Mouse (Mus musculus): ENCODE measurements around the gene Iqgap2. TPM values are rescaled to one million over a fixed set of nuclear protein-coding genes. Genes with fewer than 3 reads are reported as not detected.

The Iqgap2 gene
- polyA plus RNA-seq, 1 experiment from 2014 or later: 3.8 TPM

DNA sequence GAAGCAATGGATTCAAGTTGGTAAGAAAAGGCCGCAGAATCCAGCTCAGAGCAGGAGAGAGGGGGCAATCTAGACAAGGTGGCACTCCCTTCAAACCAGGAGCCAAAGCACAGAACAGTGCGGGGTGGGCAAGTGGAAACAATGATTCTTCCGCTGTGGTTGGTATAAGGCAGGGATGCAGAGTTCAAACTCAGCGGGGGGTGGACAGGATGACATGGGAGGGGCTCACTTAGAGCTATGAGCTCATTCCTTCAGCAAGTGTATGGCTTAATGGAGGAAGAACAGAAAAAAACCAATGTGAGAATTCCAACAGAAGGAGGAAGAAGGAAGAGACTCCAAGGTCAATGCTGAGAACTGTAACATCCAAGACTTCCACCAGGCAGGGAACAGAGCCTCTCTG, 161.2 kb downstream of the Iqgap2 start:
- Histone ChIP-seq H3K4me3 (replicated peaks; ENCODE audit: low read length) (no peak overlapping the region), H3K9ac (no peak overlapping the region), H3K4me1 (replicated peaks; ENCODE audit: control insufficient read depth, insufficient read depth, low read length) (no peaks in the 10 kb centered on the region), H3K36me3 (replicated peaks; ENCODE audit: control insufficient read depth, insufficient read depth) (no peaks in the 10 kb centered on the region), H3K4me2 (replicated peaks) (no peak overlapping the region), H3K9me3 (ENCODE audit: control insufficient read depth, low read length) (no peaks in the 10 kb centered on the region), H3K27ac (no peak overlapping the region), H3K27me3 (ENCODE audit: control insufficient read depth, insufficient read depth, low read length) (no peaks in the 10 kb centered on the region)
- ATAC-seq (ENCODE audit: low FRiP score) (no peak), DNase-seq (ENCODE audit: low spot score) (no peak)
- WGBS: 92% methylated on average over 4 of the region's 4 CpGs

DNA sequence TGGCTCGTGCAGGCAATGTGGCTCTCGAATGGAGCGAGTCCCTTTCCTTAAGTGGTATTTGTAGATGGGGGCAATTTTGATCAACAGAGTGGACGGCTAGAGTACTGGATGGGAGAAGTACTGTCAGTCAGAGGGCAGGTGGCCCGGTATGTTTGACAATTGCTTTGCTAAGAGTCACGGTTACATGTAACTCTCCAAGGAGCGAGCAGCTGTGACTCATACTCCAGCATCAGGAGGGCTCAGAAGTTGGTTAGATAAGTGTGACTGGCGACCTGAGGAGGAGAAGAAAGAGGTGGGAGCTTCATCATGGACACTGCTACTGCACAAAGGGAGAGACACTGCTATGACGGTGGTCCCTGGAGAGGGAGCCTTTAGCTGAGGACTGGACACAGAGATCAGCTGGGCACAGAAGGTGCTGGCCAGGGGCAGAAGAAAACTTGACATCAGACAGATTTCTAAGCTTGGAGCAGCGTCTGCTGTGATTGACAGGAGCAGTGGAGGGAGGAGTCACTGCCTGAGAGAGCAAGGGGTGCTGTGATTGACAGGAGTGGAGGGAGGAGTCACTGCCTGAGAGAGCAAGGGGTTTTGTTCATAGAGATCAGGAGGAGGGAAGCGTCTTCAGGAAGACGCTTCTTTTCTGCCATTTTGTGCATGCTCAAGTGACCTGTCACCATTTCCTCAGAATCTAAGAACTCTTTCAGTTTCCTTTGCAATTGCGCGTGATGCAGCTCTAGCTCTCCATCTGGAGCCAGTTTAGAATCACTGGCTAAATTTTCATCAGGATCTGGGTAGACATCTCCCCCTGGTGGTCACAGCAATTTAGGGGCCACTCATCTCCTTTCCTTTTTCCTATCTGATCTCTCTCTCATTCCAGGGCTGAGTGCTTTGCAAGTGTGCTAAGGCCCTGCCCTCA, 172.1 kb downstream of the Iqgap2 start:
- Histone ChIP-seq H3K4me2 (replicated peaks) (peak overlapping the region; percentile 37), H3K27me3 (ENCODE audit: control insufficient read depth, insufficient read depth, low read length) (no peaks in the 10 kb centered on the region), H3K4me3 (replicated peaks; ENCODE audit: low read length) (no peak overlapping the region), H3K4me1 (replicated peaks; ENCODE audit: control insufficient read depth, insufficient read depth, low read length) (no peaks in the 10 kb centered on the region), H3K9me3 (ENCODE audit: control insufficient read depth, low read length) (no peaks in the 10 kb centered on the region), H3K9ac (no peak overlapping the region), H3K36me3 (replicated peaks; ENCODE audit: control insufficient read depth, insufficient read depth) (no peaks in the 10 kb centered on the region), H3K27ac (no peak overlapping the region)
- no peak; the same call in 1 of the 2 replicates for ATAC-seq (ENCODE audit: low FRiP score)
- 53% methylated on average over 14 of the region's 14 CpGs for WGBS
- peak; percentile 80 for DNase-seq (ENCODE audit: low spot score)

DNA sequence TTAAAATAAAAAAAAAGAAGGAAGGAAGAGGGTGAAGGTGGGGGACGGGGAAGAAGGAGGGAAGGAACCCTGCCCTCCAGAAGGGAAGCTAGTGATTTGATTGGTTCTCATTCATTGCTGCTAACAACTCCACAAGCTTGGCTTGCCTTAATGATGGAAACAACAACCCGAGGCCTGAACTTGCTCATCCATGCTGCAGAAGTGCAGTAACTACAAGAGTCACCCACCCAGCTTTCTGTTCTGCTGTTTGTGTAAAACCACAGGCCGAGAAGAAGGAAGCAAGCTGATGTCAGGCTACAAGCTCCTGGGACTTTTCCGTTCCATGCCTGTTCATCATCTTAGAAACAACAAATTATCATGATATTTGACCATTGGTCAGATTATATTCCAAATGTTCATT, 176.4 kb downstream of the Iqgap2 start:
- no peaks in the 10 kb centered on the region for H3K9me3 ChIP-seq (ENCODE audit: control insufficient read depth, low read length)
- no peaks in the 10 kb centered on the region for H3K4me1 ChIP-seq (replicated peaks; ENCODE audit: control insufficient read depth, insufficient read depth, low read length)
- H3K4me2 ChIP-seq (replicated peaks): no peak overlapping the region
- ATAC-seq (ENCODE audit: low FRiP score) (no peak), DNase-seq (ENCODE audit: low spot score) (no peak)
- no peak overlapping the region for H3K27ac ChIP-seq
- WGBS: 79% methylated on average over 4 of the region's 4 CpGs
- H3K9ac ChIP-seq: no peak overlapping the region
- no peaks in the 10 kb centered on the region for H3K27me3 ChIP-seq (ENCODE audit: control insufficient read depth, insufficient read depth, low read length)
- no peak overlapping the region for H3K4me3 ChIP-seq (replicated peaks; ENCODE audit: low read length)
- no peaks in the 10 kb centered on the region for H3K36me3 ChIP-seq (replicated peaks; ENCODE audit: control insufficient read depth, insufficient read depth)

DNA sequence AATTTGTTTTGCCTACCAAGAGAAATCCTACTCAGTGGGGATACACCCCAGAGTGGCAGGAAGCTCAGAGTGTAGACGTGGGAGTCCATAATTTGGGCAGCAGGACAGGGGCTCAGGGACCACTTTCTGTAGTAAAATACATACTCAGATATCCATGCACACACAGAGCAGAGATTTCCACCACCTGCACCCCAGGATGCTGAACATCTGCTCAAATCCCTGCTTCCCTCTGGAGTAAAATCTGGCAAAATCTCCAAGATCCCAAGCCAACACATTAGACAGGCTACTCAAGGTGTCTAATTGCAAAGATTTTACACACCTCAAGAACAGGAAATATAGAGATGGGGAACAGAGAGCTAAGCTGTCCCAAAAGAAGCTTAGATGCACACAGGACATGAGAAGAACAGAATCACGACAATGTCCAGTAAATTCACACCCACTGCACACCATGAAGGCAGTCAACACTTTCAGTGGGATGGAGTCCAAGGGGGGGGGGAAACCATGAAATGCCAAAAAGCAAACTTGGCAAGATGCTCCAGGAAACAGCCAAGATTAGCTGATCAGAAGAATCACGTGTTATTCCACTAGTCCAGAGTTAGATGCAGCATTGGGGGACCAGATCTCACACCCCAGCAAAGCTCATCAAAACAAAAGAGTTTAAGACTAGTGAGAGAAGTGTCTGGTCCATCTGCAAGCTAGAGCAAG, 177.3 kb downstream of the Iqgap2 start:
- 54% methylated on average over 3 of the region's 3 CpGs for WGBS
- Histone ChIP-seq H3K9ac (no peak overlapping the region), H3K36me3 (replicated peaks; ENCODE audit: control insufficient read depth, insufficient read depth) (no peaks in the 10 kb centered on the region), H3K4me3 (replicated peaks; ENCODE audit: low read length) (no peak overlapping the region), H3K4me1 (replicated peaks; ENCODE audit: control insufficient read depth, insufficient read depth, low read length) (no peaks in the 10 kb centered on the region), H3K27ac (no peak overlapping the region), H3K4me2 (replicated peaks) (no peak overlapping the region), H3K27me3 (ENCODE audit: control insufficient read depth, insufficient read depth, low read length) (no peaks in the 10 kb centered on the region), H3K9me3 (ENCODE audit: control insufficient read depth, low read length) (no peaks in the 10 kb centered on the region)
- no peak for DNase-seq (ENCODE audit: low spot score)
- ATAC-seq (ENCODE audit: low FRiP score): no peak

DNA sequence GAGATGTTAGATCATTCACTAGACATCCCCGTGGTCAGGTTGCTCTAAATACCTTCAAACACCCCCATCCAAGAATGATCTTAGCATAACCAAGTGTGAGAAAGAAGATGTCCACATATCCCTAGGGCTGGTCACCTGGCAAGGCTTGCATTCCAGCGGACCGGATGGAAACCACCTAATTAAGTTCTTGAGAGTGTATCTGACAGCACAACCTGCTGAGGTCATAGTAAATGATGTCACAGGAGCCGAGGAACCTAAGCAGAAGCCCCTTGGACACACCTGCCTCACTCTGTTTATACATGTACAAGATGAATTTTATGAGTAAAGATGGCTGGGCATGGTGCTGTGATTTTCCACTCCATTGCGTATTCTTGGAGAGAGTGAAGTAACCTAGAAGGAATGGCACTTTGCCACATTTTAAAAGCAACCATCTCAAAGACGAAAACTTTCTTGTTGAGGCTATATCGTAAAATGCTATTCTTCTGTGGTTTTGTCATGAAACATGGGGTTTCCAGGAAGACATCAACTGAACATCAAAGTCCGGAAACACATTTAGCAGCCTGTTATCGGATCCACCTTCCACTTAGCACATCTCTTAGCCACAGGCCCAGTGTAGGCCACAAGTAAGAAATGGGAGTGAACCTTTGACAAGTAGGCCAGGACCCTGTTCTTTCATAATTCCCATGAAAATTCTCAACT, 179.0 kb downstream of the Iqgap2 start:
- 96% methylated on average over 9 of the region's 9 CpGs for WGBS
- H3K27me3 ChIP-seq (ENCODE audit: control insufficient read depth, insufficient read depth, low read length): no peaks in the 10 kb centered on the region
- H3K4me1 ChIP-seq (replicated peaks; ENCODE audit: control insufficient read depth, insufficient read depth, low read length): no peaks in the 10 kb centered on the region
- DNase-seq (ENCODE audit: low spot score) (no peak), ATAC-seq (ENCODE audit: low FRiP score) (no peak)
- H3K36me3 ChIP-seq (replicated peaks; ENCODE audit: control insufficient read depth, insufficient read depth): no peaks in the 10 kb centered on the region
- H3K9ac ChIP-seq: no peak overlapping the region
- no peak overlapping the region for H3K4me2 ChIP-seq (replicated peaks)
- no peak overlapping the region for H3K4me3 ChIP-seq (replicated peaks; ENCODE audit: low read length)
- no peak overlapping the region for H3K27ac ChIP-seq
- H3K9me3 ChIP-seq (ENCODE audit: control insufficient read depth, low read length): no peaks in the 10 kb centered on the region

DNA sequence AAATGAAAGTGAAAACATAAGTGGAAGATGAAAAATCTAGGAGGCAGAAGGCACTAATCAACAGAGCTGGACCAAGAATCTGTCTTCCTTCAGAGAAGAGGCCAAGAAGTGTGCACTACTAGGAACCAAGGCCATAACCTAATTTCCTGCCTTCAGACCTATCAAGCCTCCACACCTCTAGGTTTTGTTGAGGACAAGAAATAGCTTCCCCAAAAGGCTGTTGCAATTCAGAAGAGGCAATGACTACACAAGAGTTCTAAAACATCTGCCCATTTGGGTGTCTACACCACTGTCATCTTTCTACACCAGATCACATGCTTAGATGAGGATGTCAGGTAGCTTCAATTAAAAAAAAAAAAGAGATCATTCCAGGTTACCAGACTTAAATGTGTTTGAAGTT, 179.7 kb downstream of the Iqgap2 start:
- Histone ChIP-seq H3K9ac (no peak overlapping the region), H3K4me3 (replicated peaks; ENCODE audit: low read length) (no peak overlapping the region), H3K27ac (no peak overlapping the region), H3K4me2 (replicated peaks) (no peak overlapping the region), H3K27me3 (ENCODE audit: control insufficient read depth, insufficient read depth, low read length) (no peaks in the 10 kb centered on the region), H3K36me3 (replicated peaks; ENCODE audit: control insufficient read depth, insufficient read depth) (no peaks in the 10 kb centered on the region), H3K4me1 (replicated peaks; ENCODE audit: control insufficient read depth, insufficient read depth, low read length) (no peaks in the 10 kb centered on the region), H3K9me3 (ENCODE audit: control insufficient read depth, low read length) (no peaks in the 10 kb centered on the region)
- DNase-seq (ENCODE audit: low spot score): no peak
- ATAC-seq (ENCODE audit: low FRiP score): no peak

DNA sequence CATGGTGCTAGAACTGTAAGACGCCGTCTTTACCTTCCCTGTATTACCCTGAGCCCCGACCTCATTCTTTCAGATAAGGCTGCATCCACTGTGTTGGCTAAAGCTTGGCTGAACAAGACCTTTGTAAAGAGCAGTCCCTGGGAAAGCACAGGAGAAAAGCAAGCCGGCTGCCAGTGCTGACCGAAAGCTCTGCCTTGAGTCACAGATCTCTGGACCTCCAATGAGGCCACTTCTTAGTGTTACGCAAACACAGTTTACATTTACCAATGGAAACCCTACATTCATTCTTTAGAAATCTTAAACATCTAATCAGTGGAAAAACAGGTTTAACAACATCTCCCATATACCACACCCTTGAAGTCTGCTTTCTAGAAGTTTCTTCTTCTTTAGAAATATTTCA, 186.1 kb downstream of the Iqgap2 start:
- H3K4me3 ChIP-seq (replicated peaks; ENCODE audit: low read length): no peak overlapping the region
- H3K9ac ChIP-seq: no peak overlapping the region
- H3K4me2 ChIP-seq (replicated peaks): no peak overlapping the region
- no peaks in the 10 kb centered on the region for H3K4me1 ChIP-seq (replicated peaks; ENCODE audit: control insufficient read depth, insufficient read depth, low read length)
- no peaks in the 10 kb centered on the region for H3K9me3 ChIP-seq (ENCODE audit: control insufficient read depth, low read length)
- H3K36me3 ChIP-seq (replicated peaks; ENCODE audit: control insufficient read depth, insufficient read depth): no peaks in the 10 kb centered on the region
- no peaks in the 10 kb centered on the region for H3K27me3 ChIP-seq (ENCODE audit: control insufficient read depth, insufficient read depth, low read length)
- no peak for ATAC-seq (ENCODE audit: low FRiP score)
- H3K27ac ChIP-seq: no peak overlapping the region
- no peak for DNase-seq (ENCODE audit: low spot score)
- 94% methylated on average over 6 of the region's 6 CpGs for WGBS

DNA sequence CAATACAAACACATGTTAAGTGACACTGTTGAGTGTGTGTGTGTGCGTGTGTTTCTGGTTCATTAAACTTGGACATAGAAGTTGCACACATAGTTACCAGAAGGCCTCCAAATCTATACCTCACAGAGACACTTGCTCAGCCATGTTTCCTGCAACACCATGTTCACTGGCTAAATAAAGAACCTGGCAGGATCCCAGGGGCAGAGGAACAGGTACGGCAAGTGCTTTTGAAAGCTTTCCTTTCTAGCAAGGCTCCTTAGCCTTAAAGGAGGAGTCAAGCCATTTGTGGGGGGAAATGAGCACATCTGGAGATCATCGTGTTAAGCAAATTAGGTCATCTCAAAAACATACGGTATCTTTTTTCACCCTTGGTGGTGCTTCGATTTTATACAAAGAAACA, 188.3 kb downstream of the Iqgap2 start:
- Histone ChIP-seq H3K4me1 (replicated peaks; ENCODE audit: control insufficient read depth, insufficient read depth, low read length) (no peaks in the 10 kb centered on the region), H3K36me3 (replicated peaks; ENCODE audit: control insufficient read depth, insufficient read depth) (no peaks in the 10 kb centered on the region), H3K4me3 (replicated peaks; ENCODE audit: low read length) (no peak overlapping the region), H3K4me2 (replicated peaks) (no peak overlapping the region), H3K27ac (no peak overlapping the region), H3K9me3 (ENCODE audit: control insufficient read depth, low read length) (no peaks in the 10 kb centered on the region), H3K27me3 (ENCODE audit: control insufficient read depth, insufficient read depth, low read length) (no peaks in the 10 kb centered on the region), H3K9ac (no peak overlapping the region)
- ATAC-seq (ENCODE audit: low FRiP score) (no peak), DNase-seq (ENCODE audit: low spot score) (no peak)
- 83% methylated on average over 5 of the region's 5 CpGs for WGBS

DNA sequence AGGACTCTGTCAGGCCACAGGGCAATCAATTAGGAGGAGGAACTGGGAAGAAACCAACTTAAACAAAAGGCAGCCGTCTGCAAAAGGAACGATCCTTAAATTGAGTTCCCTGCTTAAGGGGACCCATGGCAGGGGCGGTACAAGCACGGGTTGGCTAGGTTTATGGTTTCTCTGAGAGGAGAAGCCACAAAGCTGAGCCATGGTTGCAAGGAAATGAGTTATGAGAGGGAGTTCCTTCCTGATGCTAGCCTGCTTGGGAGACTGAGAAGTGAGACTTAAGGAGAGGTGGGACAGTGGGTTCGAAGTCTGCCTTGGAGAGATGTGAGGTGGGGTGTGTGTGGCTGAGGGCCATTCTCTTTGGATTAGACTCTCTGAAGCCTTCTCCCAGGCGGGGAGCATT, 193.8 kb downstream of the Iqgap2 start:
- H3K36me3 ChIP-seq (replicated peaks; ENCODE audit: control insufficient read depth, insufficient read depth): no peaks in the 10 kb centered on the region
- no peaks in the 10 kb centered on the region for H3K4me1 ChIP-seq (replicated peaks; ENCODE audit: control insufficient read depth, insufficient read depth, low read length)
- no peaks in the 10 kb centered on the region for H3K27me3 ChIP-seq (ENCODE audit: control insufficient read depth, insufficient read depth, low read length)
- no peaks in the 10 kb centered on the region for H3K9me3 ChIP-seq (ENCODE audit: control insufficient read depth, low read length)
- H3K4me3 ChIP-seq (replicated peaks; ENCODE audit: low read length): no peak overlapping the region
- WGBS: 53% methylated on average over 6 of the region's 6 CpGs
- DNase-seq (ENCODE audit: low spot score): no peak
- no peak overlapping the region for H3K4me2 ChIP-seq (replicated peaks)
- H3K27ac ChIP-seq: no peak overlapping the region
- H3K9ac ChIP-seq: no peak overlapping the region
- ATAC-seq (ENCODE audit: low FRiP score): no peak
